Mouse (Mus musculus) kidney, adult 18-20 months (tissue): ENCODE results near the gene Muc2.
A peak's percentile ranks its signal among the peaks of the same experiment; 100 is the strongest.
"Not testable (repeated sequence)": the region's sequence is repeated elsewhere in the genome, so short reads cannot be mapped to it uniquely, and the experiment has no call there.

Source experiments
- DNase-seq: peaks from one replicate; pipeline ENCODE4 v3.0.0; 2021

Muc2 gene

DNA sequence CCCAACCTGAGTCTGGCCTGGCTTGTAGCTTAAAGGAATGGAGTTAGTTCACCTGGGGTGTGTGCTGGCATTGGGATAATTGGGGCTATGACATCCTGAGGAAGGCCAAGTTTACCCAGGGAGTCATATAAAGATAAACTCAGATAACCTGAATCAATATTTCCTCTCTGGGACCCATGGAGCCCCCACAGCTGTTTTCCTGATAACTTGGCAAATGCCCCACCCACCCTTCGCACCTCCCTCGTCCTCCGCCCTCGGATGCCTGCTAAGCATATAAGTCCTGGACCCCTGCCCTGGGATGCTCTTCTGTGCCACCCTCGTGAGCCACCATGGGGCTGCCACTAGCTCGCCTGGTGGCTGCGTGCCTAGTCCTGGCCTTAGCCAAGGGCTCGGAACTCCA, at the start of gene Muc2:
Gene Muc2, plus strand, starts transcription at position 301 of the 400 bp plus-strand sequence.
- DNase-seq = no peak

DNA sequence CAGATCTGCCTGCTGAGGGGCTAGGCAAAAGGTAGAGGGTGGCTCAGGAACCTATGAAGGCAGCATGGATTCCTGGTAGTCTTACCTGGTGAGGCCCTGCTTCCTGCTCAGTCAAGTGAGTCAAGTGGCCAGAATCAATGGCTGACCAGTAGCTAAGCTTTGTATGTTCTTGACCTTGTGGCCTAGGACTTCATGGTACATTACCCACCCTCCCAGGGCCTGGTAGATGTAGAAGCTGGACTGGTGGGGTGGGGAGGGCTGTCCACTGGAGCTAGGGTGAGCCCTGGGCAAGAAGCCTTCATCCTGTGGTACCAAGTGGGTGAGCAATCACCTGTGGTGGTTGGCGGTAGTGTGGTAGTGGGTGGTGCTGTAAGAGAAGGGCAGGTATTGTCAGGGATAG, 47.8 kb upstream of the Muc2 start:
- DNase-seq = no peak

DNA sequence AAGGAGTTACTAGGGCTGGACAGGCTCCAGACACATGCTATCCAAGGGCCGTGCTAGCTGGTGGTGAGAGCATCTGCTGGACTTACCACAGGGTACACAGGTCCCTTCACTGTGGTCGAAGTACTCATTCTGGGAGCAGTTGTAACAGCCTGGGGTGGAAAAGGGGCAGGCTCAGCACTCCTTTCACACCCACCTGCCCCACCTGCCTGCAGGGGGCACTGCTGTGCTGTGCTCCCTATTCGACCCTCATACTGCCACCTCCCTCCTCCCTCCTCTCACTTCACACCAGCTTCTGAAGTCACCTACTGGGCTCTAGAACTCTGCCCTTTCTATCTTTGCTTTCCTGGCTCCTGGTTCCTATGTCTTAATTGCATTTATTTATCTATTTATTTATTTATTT, 47.0 kb upstream of the Muc2 start:
- no peak for DNase-seq

DNA sequence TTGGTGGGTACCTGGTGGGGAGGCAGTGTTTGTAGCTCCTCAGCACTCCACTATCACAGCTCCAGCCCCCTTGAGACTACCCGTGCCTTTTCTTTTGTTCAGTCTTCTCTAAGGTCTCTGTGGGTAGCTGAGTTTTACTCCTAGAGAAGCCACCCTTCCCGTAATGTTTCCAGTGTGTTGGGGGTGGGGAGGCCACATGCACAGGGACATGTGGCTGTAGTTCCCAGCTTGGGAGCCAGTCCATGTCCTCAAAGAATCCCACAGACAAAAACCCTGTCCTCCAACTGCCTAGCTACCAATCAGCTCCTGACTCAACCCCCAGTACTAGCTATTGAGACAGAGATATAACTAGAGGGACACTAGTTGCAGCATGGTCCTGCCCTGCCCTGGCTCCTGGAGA, 43.1 kb upstream of the Muc2 start:
- no peak for DNase-seq

DNA sequence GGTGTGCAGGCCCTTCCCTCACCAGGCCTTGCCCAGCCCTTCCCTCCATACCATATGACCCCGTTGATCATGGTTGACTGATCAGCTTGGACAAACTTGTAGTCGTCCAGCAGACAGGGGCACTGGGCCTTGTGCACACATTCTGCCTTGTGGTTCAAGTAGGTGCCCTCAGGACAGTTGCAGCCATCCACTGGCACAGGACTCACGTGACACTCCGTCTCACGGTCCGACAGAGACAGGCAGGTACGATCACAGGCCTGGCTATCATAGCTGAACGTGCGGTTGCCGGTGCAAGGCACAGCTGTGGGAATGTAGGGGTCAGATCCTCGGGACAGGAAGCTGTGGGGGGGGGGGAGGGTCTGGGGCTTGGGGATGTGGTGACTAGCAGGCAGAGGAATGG, 42.3 kb upstream of the Muc2 start:
- DNase-seq = no peak

DNA sequence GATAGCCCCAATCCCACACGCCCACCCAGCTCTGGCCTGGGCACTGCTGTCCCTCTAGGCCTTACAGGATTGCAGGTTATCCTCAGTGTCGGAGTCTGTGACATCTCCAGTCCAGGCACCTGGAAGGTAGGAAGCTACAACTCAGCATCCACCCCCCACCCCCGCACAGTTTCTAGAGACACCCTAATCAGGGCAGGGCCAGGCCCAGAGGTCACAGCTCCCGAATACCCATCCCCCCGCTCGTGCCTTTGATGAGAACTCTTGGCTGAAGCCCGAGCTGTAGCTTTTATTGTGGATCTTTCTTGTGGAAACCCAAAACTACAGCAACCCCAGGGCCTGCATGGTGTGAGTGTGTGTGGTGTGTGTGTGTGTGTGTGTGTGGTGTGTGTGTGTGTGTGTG, 37.9 kb upstream of the Muc2 start:
- no peak for DNase-seq

DNA sequence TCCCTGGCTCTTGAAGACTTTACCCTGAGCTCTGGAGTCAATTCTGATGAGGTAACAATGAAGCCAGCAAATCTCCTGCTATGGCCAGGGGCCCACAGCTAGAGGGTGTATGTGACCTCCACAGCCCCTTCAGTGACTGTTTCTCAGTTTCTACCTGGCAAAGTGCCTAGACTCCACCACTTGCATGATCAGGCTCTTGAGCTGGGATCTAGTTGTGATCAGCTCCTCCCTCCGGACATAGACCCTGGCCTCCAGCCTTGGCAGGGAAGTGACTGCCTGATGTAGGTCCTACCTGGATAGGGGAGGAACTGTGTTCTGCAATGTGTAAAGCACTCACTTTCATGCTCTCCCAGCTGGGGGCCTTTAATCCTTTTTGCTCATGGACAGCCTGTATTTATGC, 29.8 kb upstream of the Muc2 start:
- no peak for DNase-seq

DNA sequence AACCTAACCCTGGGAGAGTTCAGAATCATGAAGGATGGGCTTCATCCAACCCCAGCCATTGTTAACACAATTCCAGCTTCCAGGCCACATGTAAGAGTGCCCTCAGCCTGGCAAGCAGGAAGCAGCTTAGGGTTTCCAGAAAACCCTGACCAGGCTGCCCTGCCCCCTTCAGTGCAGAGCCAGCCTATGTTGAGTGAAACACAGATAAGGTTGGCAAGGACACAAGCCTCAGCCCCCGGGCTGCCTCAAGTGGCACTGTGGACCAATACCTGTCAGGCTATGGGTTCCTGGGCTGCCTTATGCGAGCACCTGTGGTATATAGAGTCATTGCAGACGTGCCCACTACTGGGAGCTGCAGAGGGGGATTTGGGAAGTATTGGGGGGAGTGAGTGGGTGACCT, 28.7 kb upstream of the Muc2 start:
- DNase-seq = no peak

DNA sequence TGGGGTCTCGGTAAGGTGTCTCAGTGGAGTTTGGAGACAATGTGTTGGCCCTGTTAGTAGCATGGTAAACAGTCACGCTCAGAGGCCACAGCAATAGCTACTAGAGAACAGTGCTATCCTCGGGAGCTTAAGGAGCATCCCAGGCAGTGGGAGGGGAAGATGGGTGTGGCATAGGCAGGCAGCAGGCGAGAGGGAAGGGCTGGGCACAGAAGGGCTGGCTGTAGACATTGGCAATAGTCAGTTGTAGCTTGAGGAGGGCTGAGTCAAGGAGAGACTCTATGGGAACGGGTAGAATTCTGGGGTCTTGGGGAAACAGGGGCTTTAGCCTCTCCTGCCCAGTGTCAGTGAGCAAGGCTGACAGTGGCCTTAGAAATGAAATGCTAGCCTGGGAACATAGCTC, 27.9 kb upstream of the Muc2 start:
- DNase-seq = no peak

DNA sequence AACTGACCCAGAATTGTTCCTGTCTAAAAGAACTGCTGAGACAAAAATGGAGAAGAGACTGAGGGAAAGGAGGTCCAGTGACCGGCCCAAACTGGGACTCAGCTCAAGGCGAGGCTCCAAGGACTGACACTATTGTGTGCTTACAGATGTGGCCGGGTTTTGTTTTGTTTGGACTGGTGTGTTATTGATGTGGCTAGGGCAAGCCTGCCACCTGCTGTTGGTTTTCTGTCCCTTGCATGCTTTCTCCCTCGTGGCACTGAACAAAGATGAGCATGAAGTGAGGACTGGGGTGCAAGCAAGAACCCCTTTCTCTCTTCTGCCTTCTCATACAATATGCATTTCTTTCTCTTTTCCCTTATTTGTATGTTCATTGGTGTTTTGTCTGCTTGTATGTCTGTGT, 23.9 kb upstream of the Muc2 start:
- peak; percentile 63 for DNase-seq

DNA sequence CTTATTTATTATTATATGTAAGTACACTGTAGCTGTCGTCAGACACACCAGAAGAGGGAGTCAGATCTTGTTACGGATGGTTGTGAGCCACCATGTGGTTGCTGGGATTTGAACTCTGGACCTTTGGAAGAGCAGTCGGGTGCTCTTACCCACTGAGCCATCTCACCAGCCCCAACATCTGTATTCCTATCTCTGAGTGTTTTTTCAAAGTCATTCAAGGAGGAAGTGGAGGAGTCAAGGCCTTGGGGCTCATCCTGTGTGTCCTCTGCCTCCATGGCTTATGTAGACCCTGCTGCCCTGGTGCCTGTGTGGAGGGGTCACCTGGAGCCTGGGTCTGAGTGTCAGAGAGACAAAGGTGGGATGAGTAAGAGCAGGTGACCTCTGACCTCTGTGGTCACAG, 21.0 kb upstream of the Muc2 start:
- DNase-seq = not testable (repeated sequence)

DNA sequence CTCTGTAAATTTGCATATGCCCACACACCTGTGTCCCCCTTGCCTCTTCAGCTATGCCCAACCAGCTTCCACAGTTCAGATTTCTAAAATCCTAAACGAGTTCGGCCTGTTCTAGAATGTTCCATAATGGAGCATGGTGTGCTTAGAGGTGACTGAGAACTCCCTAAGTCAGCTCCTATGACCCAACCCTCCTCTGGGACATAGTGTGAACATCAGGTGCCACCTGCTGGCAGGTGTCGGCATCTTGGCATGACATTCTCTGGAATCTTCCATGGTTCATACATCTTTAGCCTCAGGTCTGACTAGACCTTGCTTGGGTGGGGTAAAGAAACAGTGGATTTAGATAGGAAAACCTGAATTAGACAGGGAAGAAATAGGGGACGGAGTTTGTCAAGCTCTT, 19.1 kb upstream of the Muc2 start:
- peak; percentile 65 for DNase-seq

DNA sequence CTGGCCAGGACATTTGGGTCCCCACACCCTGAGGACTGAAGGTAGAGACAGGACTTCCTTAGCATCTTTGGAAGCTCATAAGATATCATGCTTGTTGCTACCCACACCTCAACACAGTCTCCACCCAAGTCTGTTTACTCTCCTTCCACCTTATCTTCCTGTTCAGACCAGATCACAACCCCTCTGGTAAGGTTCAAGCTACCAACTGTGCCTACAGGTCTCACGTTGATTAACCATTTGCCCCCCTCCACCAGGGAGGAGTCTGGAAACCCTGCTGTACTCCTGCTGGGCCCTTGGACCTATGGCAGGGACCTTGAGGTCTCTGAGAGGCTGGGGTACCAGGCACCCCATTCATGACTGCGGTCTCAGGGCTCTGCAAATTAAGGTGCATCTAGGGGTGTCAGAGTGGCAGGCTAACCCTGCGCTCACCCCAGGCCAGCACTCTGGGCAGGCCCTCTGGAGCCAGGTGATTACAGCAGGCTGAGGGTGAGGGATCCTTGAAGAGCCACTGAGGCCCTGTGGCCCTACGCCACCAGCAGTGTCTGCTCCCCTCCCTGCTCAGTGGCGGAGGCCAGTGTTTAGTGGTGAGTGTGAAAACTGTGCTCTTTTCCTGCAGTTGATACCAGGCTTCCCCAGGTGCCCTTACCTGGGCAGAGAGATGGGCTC, 18.4 kb upstream of the Muc2 start:
- no peak for DNase-seq

DNA sequence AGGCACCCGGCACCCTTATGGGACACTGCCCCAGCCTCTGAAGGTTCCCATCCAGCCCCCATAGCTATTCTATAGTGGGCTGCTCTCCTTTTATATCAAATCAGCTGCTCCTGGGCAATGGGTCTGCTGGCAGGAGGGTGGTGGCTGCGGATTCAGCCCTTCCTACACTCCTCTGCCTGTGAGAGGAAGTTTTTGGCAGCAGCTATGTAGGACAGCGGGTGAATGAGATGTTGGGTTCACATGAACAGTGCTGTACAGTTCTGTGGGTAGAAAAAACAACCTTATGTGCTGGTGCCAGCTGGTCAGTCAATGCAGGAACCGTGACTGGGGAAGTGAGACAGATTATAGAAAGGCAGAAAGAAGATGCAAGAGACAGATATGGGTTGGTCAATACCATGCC, 11.2 kb upstream of the Muc2 start:
- no peak for DNase-seq

DNA sequence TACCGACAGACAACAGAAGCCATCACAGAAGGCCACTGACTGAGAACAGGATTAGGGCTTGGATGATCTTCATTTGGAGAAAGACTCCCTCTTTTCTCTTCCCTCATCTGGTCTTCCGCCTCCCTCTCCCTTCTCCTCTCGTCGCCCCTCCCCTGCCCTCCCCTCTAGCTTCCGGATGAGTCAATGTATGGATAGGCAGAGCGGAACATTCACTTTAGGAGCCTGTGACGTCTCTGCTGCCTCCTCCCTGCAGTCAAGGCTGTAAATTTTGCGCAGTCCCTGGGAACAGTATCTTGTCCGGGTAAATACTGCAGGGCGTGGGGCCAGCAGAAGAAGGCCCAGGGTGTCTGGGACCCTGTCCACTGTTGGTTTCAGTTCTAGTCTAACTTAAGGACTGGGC, 2.8 kb upstream of the Muc2 start:
- DNase-seq = no peak

DNA sequence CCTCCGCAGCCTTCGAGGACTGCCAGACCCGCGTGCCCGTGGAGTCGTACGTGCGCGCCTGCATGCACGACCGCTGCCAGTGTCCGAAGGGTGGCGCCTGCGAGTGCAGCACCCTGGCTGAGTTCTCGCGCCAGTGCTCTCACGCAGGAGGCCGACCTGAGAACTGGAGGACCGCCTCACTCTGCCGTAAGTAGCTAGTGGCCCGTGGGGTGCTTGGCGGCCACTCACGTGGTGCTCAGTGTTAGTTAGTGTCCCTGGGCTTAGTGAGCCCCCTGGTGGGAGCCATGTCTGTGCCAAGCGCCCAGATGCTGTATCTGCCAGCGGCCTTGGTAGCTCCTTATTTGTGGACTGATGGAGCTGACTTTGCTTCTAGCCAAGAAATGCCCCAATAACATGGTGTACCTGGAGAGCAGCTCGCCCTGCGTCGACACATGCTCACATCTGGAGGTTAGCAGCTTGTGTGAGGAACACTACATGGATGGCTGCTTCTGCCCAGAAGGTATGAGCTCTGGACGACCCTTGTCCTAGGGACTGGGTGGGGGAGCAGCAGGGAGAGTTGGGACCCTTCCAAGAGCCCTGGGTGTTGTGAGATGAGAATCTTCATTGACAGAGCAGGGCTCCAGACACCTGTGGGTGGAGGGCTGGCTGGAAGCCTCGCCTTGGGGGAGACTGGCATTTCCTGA, 3.6 kb downstream of the Muc2 start:
- DNase-seq = peak; percentile 14

DNA sequence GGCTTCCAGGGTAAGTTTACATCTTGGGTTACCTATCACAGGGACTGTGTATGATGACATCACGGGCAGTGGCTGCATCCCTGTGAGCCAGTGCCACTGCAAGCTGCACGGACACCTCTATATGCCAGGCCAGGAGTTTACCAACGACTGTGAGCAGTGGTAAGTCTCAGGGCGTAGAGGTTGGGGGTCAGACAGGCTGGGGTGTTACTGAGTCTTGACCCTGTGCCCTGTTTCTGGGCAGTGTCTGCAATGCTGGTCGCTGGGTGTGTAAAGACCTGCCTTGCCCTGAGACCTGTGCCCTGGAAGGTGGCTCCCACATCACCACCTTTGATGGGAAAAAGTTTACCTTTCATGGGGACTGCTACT, 4.1 kb downstream of the Muc2 start:
- no peak for DNase-seq

DNA sequence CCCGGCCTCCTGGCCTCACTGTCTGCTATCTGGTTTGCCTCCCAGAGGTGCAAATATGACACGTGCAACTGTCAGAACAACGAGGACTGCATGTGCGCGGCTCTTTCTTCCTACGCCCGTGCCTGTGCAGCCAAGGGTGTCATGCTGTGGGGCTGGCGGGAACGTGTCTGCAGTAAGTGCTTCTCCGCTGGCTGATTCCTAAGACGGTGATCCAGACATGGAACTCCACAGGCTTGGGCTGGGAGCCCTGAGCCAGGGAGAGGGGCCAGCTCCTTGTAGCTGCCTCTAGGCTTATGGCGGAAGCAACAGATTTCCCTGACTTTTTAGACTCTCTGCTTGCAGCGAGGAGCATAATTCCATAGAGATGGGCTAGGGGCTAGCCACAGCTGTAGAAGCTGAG, 6.4 kb downstream of the Muc2 start:
- no peak for DNase-seq

DNA sequence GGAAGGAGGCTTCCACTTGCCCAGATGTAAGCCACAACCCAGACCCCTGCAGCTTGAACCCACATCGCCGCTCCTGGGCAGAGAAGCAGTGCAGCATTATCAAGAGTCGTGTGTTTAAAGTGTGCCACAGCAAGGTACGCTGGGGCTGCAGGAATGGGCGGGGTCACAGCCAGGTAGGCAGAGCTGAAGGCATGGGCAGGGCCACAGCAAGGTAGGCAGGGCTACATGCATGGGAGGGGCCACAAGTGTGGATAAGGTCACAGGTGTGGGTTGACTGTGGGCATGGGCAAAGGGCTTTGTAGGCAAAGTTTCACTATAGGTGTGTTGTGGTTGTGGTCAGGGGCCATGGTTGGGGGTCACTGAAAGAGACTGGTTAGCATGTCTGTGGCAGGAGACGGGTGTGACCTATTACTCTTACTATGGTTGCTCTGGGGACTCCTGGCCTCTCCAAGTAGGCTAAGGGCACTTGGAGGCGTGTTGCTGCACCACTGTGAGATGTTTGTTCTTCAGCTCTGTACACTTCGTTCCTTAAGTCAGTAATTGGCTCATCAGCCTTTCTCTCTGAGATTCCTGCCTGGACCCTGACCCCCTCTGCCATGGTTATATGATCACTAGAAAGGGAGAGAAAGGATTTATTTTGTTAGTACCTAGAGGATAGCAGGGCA, 9.5 kb downstream of the Muc2 start:
- DNase-seq = no peak

DNA sequence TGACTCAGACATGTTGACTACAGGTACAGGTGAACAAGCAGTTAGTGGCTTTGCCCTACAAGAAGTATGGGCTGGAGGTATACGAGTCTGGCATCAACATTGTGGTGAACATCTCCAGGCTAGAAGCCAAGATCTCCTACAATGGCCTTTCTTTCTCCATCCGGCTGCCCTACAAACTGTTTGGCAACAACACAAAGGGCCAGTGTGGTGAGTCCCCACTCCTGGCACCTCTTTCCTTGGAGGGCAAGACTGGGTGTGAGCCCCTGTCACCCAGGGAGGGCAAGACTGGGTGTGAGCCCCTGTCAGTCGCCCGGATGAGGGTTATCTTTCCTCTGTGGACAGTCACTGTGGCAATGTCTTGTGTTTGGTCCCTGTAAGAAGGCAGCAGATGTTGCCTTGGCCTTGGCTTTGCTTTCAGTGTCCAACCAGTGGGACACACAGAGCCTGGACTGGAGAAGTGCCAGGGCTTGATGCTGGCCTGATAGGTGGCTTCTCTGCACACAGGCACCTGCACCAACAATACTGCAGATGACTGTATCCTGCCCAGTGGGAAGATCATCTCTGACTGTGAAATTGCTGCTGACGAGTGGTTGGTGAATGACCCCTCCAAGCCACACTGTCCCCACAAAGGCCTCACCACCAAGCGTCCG, 57.4 kb downstream of the Muc2 start:
- no peak for DNase-seq

DNA sequence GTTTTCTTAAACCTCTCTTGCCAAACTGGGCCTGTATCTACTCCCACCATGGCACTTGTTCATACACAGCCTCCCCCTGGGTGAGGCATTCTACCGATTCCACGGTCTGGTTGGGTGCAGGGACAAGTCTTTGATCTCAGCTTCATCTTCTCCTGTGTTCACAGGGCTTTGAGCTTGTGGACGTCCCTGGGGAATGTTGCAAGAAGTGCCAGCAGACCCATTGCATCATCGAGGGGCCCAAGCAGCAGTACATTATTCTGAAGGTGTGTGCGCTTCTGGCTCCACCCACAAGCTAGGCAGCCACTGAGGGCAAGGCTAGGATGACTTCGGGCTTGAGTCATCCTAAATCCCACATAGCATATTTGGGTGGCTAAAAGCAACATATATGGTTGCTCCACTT, 62.4 kb downstream of the Muc2 start:
- DNase-seq = no peak

DNA sequence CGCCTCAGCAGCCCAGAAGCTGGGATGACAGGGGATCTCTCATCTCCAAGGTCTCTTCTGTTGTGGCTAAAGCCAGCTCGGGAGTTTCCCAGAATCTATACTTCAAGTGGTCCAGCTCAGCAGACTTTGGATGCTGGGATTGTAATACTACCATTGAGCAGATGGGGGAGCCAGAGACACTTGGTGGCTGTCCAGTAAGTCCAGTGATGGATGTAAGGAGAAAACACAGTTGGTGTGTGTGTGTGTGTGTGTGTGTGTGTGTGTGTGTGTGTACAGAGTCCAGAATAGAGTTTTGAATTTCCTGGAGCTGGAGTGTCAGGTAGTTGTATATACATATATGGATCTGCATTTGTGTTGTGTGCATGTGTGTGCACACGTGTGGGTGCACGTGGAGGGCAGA, 65.7 kb downstream of the Muc2 start:
- DNase-seq = peak; percentile 66

DNA sequence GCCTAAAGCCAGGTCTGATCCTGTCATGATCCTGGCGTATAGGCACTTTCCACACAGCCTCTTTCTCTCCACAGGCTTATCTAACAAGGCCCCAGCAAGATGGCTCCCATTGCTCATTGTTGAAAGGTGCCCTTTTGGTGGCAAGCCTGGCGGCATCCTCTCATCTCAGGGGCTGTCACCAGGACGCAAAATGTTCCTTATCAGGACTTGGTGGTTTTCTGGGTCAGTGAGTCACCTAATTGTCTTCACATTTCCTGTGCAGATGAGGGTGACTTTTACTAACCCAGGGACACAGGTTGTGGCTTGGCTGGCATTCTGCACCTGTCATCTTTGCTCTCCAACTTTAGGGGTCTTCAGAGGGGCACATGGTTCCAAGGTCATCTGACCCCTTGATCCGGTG, 68.2 kb downstream of the Muc2 start:
- DNase-seq = no peak

DNA sequence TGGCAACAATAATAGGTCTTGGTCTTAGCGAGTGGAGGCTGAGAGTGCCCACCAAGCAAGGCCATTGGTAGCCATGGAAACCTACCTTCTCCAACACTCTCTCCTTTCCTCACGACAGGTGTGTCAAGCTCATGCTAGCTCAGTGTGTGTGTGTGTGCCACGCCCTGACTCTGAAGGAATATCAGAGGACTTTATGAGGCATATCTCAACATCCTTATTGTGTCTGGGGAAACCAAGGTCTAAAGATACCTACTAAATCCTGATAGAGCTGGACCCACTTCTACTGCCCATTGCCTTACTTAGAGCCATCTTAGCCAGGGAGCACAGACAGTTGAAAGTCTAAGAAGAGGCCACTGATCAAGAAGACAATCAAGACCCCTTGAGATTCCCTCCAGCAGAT, 80.4 kb downstream of the Muc2 start:
- DNase-seq = no peak
